Mouse (Mus musculus): ENCODE results near the gene Tmigd3. TPM values are rescaled to one million over a fixed set of nuclear protein-coding genes. Genes with fewer than 3 reads are reported as not detected.

Tmigd3 gene
- total RNA-seq, 2 experiments from 2014 or later: not detected

DNA sequence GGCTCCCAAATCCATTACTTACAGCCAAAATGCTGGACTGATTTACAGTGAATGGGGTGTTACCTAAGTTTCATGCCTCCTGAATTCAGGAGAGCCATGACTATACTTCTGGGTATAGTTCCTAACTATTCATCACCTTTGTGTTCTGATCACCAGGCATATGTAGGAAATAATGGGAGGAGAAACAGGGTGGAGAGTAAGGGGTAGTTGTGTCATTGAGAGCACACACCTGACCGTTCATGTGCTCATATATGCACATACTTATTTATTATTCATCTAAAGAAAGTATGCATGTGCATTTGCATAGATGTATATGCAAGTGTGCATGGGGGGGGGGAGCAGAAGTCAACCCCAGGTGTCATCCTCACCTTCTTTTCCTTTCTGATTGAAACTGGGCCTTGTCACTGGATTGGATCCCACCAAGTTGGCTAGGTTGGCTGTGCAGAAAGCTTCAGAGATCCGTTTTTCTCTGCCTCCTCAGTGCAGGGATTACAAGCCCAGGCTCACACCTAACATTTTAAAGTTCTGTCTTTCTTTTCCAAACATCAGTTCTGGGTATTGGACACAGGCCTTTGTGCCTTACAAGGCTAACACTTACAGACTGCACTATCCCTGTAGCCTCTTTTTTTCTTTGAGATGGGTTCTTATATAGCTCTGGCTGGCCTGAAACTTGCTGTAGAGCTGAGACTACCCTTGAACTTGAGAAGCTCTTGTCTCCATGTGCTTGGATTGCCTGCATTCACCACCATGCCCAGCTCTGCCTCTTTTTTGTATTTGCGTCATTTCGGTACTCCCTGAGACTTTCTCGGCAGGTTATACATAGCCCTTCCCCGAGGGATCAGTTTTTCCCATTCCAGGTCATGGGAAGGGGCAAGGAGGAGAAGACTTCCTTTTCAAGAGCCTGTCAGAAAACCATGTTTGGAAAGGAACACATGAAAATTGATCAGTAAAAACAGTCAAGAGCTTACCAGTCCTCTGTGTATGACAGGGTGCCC, 3.0 kb downstream of the Tmigd3 start:
- no peak for DNase-seq (ENCODE audit: low spot score in 2 of 2)

- DNase-seq (ENCODE audit: low spot score in 2 of 2): peak in 1 of 2 experiments; percentile 38
These were observed 5.3 kb downstream of the Tmigd3 start for GRCm38 (mm10) chr3:105876022-105876421.

GRCm38 (mm10) chr3:105877252-105877803, 6.6 kb downstream of the Tmigd3 start:
- DNase-seq (ENCODE audit: low spot score in 2 of 2): no peak

DNA sequence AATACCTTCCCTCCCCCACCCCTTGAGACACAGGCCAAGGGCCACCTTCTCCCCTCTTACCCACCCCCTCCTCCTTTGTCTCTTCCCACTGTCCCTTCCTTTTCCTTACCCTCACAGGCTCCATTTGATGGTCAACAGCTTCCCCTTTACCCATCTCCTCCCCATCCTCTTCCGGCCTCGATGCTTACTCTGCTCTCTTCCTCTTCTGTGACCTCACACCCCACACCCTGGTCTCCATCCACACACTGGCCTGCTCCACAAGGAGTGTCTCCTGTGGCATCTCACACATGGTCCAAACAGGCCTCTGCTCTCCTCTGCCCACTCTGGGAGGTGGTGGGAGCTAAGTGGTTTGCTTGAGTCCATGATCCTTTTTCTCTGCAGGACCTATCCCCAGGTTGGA, 7.2 kb downstream of the Tmigd3 start:
- no peak for DNase-seq (ENCODE audit: low spot score in 2 of 2)

GRCm38 (mm10) chr3:105878751-105879150, 8.0 kb downstream of the Tmigd3 start:
- DNase-seq (ENCODE audit: low spot score in 2 of 2): no peak

GRCm38 (mm10) chr3:105880419-105880818, 9.7 kb downstream of the Tmigd3 start:
- no peak for DNase-seq (ENCODE audit: low spot score in 2 of 2)

GRCm38 (mm10) chr3:105882105-105882504, 11.4 kb downstream of the Tmigd3 start:
- DNase-seq (ENCODE audit: low spot score in 2 of 2): no peak

GRCm38 (mm10) chr3:105883111-105883510, 12.4 kb downstream of the Tmigd3 start:
- DNase-seq (ENCODE audit: low spot score in 2 of 2): no peak

DNA sequence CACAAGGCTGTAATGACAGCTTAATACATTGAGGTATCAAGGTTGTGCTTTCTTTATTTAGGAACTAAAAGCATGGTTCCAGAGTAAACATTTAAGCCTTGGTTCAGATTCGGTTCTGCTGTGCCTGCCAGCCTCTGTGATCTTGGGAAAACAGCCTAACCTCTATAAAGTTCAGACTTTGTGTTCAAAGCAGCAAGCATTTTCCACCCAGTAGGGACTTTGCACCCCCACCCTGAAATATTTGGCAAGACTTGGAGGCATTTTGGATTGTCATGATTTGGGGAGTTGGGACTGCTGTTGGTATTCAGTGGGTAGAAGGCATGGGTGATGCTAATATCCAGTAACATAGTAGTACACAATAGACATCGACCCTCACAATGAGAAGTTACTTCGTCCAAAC, 18.3 kb downstream of the Tmigd3 start:
- no peak for DNase-seq (ENCODE audit: low spot score in 2 of 2)

GRCm38 (mm10) chr3:105890220-105890619, 19.5 kb downstream of the Tmigd3 start:
- DNase-seq (ENCODE audit: low spot score in 2 of 2): no peak

DNA sequence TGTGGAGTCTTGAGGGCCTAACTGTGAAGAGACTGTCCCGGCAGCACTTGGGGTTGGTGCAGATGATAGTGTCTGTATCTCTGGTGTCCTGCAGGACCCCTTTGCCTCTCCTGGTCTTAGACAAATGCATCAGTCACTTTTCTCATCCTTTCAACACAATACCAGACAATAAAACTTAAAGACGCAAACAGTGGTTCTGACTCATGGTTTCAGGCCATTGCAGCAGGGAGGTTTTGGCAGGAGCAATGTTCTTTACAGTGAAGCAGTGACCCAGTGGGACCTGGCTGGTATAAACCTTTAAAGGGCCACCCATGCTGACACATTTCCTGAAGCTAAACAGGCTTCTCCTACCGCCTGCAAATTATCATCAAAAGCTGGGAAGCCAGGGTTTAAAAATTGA, 20.4 kb downstream of the Tmigd3 start:
- no peak for DNase-seq (ENCODE audit: low spot score in 2 of 2)

DNA sequence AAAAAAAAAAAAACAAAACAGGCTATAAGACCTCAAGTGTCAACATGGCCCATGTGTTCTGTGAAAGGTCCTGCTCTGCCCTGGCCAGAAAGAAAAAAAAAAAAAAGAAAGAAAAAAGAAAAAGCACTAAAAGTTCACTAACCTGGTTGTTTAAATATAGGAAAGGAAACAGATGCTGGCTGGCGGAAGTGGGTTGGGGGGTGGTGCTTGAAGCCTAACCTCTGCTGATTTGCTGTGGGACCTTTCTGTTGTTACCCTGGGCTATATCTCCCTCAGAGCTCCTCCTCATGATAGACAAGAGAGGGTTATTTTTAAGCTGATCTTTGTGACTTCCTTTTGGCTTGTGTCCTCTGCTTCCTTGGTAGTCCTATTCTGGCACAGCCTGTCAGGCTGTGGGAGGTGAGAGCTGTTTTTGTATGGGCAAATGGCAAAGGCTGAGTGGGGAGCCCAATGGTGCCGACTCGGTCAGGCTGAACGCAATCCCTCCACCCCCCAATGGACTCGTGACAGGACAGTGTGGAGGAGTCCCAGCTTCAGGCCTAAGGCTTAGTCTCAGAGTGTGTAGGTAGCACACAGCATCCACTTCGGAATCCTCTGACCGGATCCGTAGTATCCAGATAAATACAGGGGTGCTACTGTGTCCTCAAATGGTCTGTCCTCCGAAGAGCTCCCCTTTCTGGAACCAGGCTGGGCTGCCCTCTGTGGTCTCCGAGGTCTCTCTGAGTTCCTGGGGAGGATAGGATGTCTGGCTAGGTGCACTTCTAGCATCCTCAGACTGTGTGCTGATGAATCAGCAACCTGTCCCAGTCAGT, 21.3 kb downstream of the Tmigd3 start:
- no peak for DNase-seq (ENCODE audit: low spot score in 2 of 2)

DNA sequence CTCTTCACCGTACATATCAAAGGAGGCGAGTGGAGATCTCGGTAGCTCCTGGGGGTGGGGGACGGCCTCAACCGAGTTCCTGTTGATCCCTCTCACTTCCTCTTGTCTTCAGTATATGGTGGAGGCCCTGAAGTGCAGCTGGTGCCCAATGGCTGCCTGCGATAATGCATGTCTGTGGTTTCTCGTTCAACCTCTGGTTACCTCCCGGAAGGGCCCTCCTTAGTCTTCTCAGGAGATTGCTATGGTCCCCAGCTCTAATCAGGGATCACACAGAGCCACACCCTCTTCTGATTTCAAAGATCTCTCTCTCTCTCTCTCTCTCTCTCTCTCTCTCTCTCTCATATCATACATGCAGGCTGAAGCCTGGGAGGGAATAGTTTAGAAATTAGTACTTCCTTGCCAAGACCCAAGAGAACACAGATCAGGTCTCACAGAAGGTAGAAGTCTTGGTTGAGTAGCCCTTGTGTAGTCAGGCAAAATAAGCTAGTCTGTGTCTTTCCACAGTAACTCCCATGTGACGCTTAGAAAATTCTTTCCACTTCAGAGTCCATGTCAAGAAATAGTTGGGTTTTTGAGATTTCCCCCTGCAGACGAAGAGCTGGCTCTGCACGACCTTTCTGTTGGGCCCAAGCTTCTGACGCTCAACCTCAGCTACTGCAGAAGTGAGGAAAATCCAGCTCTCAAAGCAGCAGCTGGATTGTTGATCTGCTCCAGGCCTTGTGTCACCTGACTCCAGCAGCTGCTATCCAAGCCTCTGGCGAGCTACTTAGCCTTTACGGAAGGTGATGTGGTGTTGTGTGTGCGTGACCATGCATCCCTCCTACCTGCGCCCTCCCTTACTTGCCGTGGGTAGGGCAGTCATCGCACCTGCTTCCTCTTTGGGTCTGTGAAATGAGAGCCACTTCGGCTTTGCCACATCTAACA, 22.1 kb downstream of the Tmigd3 start:
- DNase-seq (ENCODE audit: low spot score in 2 of 2): peak in 1 of 2 experiments; percentile 30

GRCm38 (mm10) chr3:105893941-105894391, 23.3 kb downstream of the Tmigd3 start:
- peak; percentile 30 to 60 for DNase-seq (ENCODE audit: low spot score in 2 of 2)

DNA sequence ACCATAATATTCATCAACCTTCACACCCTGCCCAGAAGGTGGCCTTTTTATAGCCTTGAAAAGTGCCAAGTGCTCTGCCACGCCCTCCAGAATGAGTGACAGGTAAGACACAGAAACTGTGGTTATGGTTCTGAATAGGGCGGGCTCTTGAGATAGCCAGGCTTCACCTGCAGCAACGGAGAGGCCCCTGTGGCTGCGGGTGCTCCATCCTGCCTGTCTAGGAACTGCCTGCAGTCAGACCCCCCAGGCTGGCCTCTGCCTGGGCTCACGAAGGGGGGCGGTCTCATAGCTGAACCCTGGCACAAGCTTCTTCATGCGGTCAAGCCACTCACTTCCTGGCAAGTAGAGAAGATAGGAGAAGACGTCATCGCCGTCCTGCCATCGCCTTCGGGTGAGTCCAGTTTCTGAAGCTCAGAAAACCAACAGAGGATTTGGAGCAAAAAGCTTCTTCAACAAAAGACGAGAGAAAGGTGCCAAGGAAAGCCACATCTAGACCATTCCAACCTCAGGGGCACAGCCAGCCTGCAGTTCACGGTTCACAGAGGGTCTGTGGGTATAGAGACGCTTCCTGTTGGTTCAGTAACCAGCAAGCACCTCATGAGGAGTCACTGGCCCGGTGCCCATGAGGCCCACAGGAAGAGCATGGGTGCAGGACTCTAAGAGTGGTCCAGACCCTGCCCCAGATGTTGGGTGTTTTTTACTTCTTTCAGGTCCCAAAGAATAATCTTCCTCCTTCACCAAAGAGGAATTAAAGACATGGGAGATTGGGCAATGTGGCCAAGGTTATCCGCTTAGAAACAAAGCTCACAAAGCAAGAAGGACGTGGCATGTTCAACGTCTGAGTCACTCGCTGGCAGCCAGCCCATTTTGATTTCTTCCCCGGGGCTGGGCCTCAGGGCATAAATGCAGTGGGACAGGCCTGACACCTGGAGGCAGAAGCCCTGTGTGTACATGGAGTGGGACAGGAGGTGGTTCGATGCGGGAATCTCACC, 24.2 kb downstream of the Tmigd3 start:
- peak; percentile 74 to 91 for DNase-seq (ENCODE audit: low spot score in 2 of 2)

DNA sequence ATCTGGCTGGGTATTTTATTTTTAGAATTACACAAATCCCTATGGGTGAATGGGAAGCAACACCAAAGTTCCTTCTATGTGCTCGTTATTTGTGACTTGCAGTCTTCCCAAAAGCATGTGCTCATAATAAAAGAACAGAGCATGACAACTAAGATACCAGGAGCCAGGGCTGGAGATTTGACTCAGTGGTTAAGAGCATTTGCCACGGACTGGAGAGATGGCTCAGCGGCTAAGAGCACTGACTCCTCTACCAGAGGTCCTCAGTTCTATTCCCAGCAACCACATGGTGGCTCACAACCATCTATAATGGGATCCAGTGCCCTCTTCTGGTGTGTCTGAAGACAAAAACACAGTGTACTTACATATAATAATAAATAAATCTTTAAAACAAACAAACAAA, 26.1 kb downstream of the Tmigd3 start:
- no peak for DNase-seq (ENCODE audit: low spot score in 2 of 2)

DNA sequence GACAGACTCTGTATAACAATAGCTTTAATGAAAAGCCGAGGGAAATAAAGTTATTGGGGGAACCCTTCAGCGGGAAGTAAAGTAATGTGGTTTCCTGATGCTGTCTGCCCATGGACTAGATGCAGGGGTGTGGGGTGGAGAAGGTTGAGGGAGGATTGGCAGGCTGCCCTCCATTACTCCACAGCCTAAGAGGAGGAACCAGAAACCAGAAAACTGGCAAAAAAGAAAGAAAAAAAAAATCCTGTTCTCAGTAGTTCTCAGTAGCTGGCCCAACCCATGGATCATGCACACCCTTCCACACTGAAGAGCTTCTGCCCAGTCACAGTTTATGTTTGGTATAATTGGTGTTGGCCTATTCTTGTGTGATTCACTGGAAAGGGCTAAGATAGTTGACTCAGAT, 27.6 kb downstream of the Tmigd3 start:
- peak in 1 of 2 experiments; percentile 41 for DNase-seq (ENCODE audit: low spot score in 2 of 2)

GRCm38 (mm10) chr3:105898861-105899260, 28.2 kb downstream of the Tmigd3 start:
- DNase-seq (ENCODE audit: low spot score in 2 of 2): no peak
